Mouse (Mus musculus): ENCODE results near the gene Zfyve16.

DNA sequence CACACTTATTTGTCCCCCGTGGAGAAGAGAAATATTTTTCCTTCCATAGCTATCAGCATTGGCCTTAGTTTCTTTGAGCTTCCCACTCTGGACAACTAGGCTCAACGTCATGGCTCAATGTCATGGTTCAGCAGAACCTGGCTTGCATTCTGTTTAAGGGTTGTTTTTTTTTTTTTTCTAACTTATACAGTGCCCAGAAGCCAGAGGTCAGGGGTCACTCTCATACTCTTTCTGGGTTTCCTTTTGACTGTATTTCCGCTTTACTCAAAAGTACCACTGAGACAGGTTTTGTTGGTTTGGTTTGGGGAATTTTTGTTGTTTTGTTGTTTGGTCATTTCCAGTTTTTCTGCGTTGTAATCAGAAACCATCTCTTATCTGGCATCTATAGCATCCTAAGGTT, 47.5 kb upstream of the Zfyve16 start:
- TF ChIP-seq POLR2A (IDR thresholded peaks at IDR 0.05; ENCODE audit: borderline replicate concordance, insufficient read depth, low read length) (no peak), CTCF (IDR thresholded peaks at IDR 0.05; ENCODE audit: borderline replicate concordance, insufficient read depth, low read depth, low read length) (no peak)

All from cerebellum, adult 2 months (tissue).